11 mouse cellular contexts compared by ENCODE assay signal in genomic region chr12:51947498-51947945, GRCm38 (mm10). TPM values are rescaled to one million over a fixed set of nuclear protein-coding genes. Genes with fewer than 3 reads are reported as not detected.
A peak's percentile ranks its signal among the peaks of the same experiment; 100 is the strongest.
DNase-seq lines count a peak whose midpoint lies in the region; ATAC-seq and TF ChIP-seq lines count a peak whose summit lies in the region.
"Had no signal": no experiment of that assay in that cellular context is flagged by ENCODE, and none has a peak within 500 bp of the region (broad histone marks: within the 10 kb centered on the region; RNA-seq: fewer than 3 reads in every experiment).

No protein-coding gene starts in this region.

- DNase-seq in midbrain, embryonic 14.5 days, result peak; percentile 10
- peak; percentile 72 for DNase-seq in adrenal gland, adult 8-10 months
- DNase-seq in stomach, postnatal 0 days (ENCODE audit: low spot score), result peak; percentile 51
- no peak for DNase-seq in layer of hippocampus, adult 9-11 months
- DNase-seq: cerebellum, adult 9-11 months; thymus, adult 2 months had no signal

- H3K4me2 ChIP-seq in intestine, postnatal 0 days (replicated peaks; ENCODE audit: low read depth), result no peak overlapping the region
- H3K4me2 ChIP-seq in intestine, embryonic 16.5 days (ENCODE audit: low read depth, low read length), result no peak overlapping the region
- no peak overlapping the region for H3K4me2 ChIP-seq in midbrain, embryonic 14.5 days (ENCODE audit: low read length)
- H3K4me2 ChIP-seq in midbrain, embryonic 15.5 days, result no peak overlapping the region
- H3K4me2 ChIP-seq in stomach, postnatal 0 days (replicated peaks; ENCODE audit: low read depth), result no peak overlapping the region
- H3K4me2 ChIP-seq: hindbrain, embryonic 12.5 days had no signal

- no peak for ATAC-seq in intestine, postnatal 0 days
- no peak for ATAC-seq in intestine, embryonic 16.5 days
- ATAC-seq in midbrain, embryonic 14.5 days (ENCODE audit: low FRiP score, low TSS enrichment), result no peak
- no peak for ATAC-seq in midbrain, embryonic 15.5 days (replicated peaks)
- peak; percentile 95 for ATAC-seq in stomach, postnatal 0 days (ENCODE audit: low FRiP score, low TSS enrichment)

- H3K4me3 ChIP-seq in intestine, postnatal 0 days (ENCODE audit: low read depth, low read length), result no peak overlapping the region
- H3K4me3 ChIP-seq in intestine, embryonic 16.5 days (ENCODE audit: low read length), result no peak overlapping the region
- no peak overlapping the region for H3K4me3 ChIP-seq in midbrain, embryonic 14.5 days (replicated peaks; ENCODE audit: low read depth, low read length)
- no peak overlapping the region for H3K4me3 ChIP-seq in midbrain, embryonic 15.5 days
- no peak overlapping the region for H3K4me3 ChIP-seq in stomach, postnatal 0 days (ENCODE audit: low read depth, low read length)
- H3K4me3 ChIP-seq: hindbrain, embryonic 12.5 days; megakaryocyte, embryonic 14.5 days had no signal

- TF ChIP-seq CTCF in intestine, postnatal 0 days (IDR thresholded peaks at IDR 0.05; ENCODE audit: low read depth), result peak; percentile 51
- TF ChIP-seq CTCF in stomach, postnatal 0 days (IDR thresholded peaks at IDR 0.05; ENCODE audit: low read depth), result peak; percentile 59

- WGBS in intestine, postnatal 0 days, result 85% methylated on average over 10 of the region's 10 CpGs
- WGBS in intestine, embryonic 16.5 days, result 83% methylated on average over 10 of the region's 10 CpGs
- WGBS in midbrain, embryonic 14.5 days, result 86% methylated on average over 10 of the region's 10 CpGs
- WGBS in midbrain, embryonic 15.5 days, result 88% methylated on average over 10 of the region's 10 CpGs
- 81% methylated on average over 10 of the region's 10 CpGs for WGBS in stomach, postnatal 0 days

- H3K4me1 ChIP-seq in intestine, postnatal 0 days (replicated peaks; ENCODE audit: control insufficient read depth, insufficient read depth, low read length), result no peaks in the 10 kb centered on the region
- no peaks in the 10 kb centered on the region for H3K4me1 ChIP-seq in intestine, embryonic 16.5 days (ENCODE audit: control insufficient read depth, insufficient read depth, low read length)
- no peaks in the 10 kb centered on the region for H3K4me1 ChIP-seq in midbrain, embryonic 14.5 days (ENCODE audit: control insufficient read depth, insufficient read depth, low read length)
- H3K4me1 ChIP-seq in midbrain, embryonic 15.5 days, result no peaks in the 10 kb centered on the region
- no peaks in the 10 kb centered on the region for H3K4me1 ChIP-seq in stomach, postnatal 0 days (replicated peaks; ENCODE audit: control insufficient read depth, insufficient read depth)
- H3K4me1 ChIP-seq: hindbrain, embryonic 12.5 days had no signal

- no peak overlapping the region for H3K9ac ChIP-seq in intestine, postnatal 0 days (ENCODE audit: low read depth, low read length)
- no peak overlapping the region for H3K9ac ChIP-seq in intestine, embryonic 16.5 days (ENCODE audit: low read depth, low read length)
- H3K9ac ChIP-seq in midbrain, embryonic 14.5 days (replicated peaks; ENCODE audit: low read length), result no peak overlapping the region
- no peak overlapping the region for H3K9ac ChIP-seq in midbrain, embryonic 15.5 days
- H3K9ac ChIP-seq in stomach, postnatal 0 days (ENCODE audit: low read length), result no peak overlapping the region
- H3K9ac ChIP-seq: hindbrain, embryonic 12.5 days had no signal

- no peak for TF ChIP-seq EP300 in stomach, postnatal 0 days (optimal IDR thresholded peaks at IDR 0.05)

- H3K36me3 ChIP-seq in intestine, postnatal 0 days (ENCODE audit: control insufficient read depth, insufficient read depth), result peaks cover 76% of the 10 kb centered on the region
- H3K36me3 ChIP-seq in intestine, embryonic 16.5 days (ENCODE audit: control insufficient read depth, insufficient read depth, low read length), result peaks cover 24% of the 10 kb centered on the region; the same call in 1 of the 2 replicates
- H3K36me3 ChIP-seq in midbrain, embryonic 14.5 days (ENCODE audit: control insufficient read depth, insufficient read depth, low read length), result peaks cover 49% of the 10 kb centered on the region
- H3K36me3 ChIP-seq in midbrain, embryonic 15.5 days (replicated peaks), result peaks cover 28% of the 10 kb centered on the region
- peaks cover 19% of the 10 kb centered on the region for H3K36me3 ChIP-seq in stomach, postnatal 0 days (ENCODE audit: control insufficient read depth, insufficient read depth, low read length)

- no peak overlapping the region for H3K27ac ChIP-seq in intestine, postnatal 0 days (ENCODE audit: low read depth, low read length)
- H3K27ac ChIP-seq in intestine, embryonic 16.5 days (ENCODE audit: low read length), result no peak overlapping the region
- no peak overlapping the region for H3K27ac ChIP-seq in midbrain, embryonic 14.5 days (replicated peaks; ENCODE audit: low read depth, low read length)
- H3K27ac ChIP-seq in midbrain, embryonic 15.5 days, result no peak overlapping the region
- no peak overlapping the region for H3K27ac ChIP-seq in stomach, postnatal 0 days (replicated peaks)
- H3K27ac ChIP-seq: hindbrain, embryonic 12.5 days had no signal

- no peaks in the 10 kb centered on the region for H3K9me3 ChIP-seq in intestine, postnatal 0 days (ENCODE audit: control insufficient read depth)
- H3K9me3 ChIP-seq in intestine, embryonic 16.5 days (ENCODE audit: control insufficient read depth, low read length), result no peaks in the 10 kb centered on the region
- H3K9me3 ChIP-seq in midbrain, embryonic 14.5 days (ENCODE audit: control insufficient read depth, low read length), result no peaks in the 10 kb centered on the region
- no peaks in the 10 kb centered on the region for H3K9me3 ChIP-seq in midbrain, embryonic 15.5 days
- no peaks in the 10 kb centered on the region for H3K9me3 ChIP-seq in stomach, postnatal 0 days (ENCODE audit: control insufficient read depth, low read length)
- H3K9me3 ChIP-seq: hindbrain, embryonic 12.5 days; megakaryocyte, embryonic 14.5 days had no signal

- H3K27me3 ChIP-seq in intestine, postnatal 0 days (replicated peaks; ENCODE audit: control insufficient read depth, insufficient read depth, low read length), result no peaks in the 10 kb centered on the region
- no peaks in the 10 kb centered on the region for H3K27me3 ChIP-seq in intestine, embryonic 16.5 days (replicated peaks; ENCODE audit: control insufficient read depth, insufficient read depth, low read length)
- no peaks in the 10 kb centered on the region for H3K27me3 ChIP-seq in midbrain, embryonic 14.5 days (ENCODE audit: control insufficient read depth, insufficient read depth, low read length)
- no peaks in the 10 kb centered on the region for H3K27me3 ChIP-seq in midbrain, embryonic 15.5 days (replicated peaks)
- H3K27me3 ChIP-seq in stomach, postnatal 0 days (ENCODE audit: control insufficient read depth, insufficient read depth, low read length), result no peaks in the 10 kb centered on the region
- H3K27me3 ChIP-seq: hindbrain, embryonic 12.5 days; megakaryocyte, embryonic 14.5 days had no signal

RNA-seq across cellular contexts. Expression of gene Heatr5a, which starts 23.6 kb away (rescaled TPM):
- 4.4 and 5.5 TPM in 2 replicates for polyA plus RNA-seq in intestine, postnatal 0 days (2015; fragmentation: Nextera tagmentation; extraction: Ambion mirVana)
- 7.7 and 8.7 TPM in 2 replicates for polyA plus RNA-seq in intestine, embryonic 16.5 days (2015; fragmentation: Nextera tagmentation; extraction: Ambion mirVana)
- polyA plus RNA-seq in midbrain, embryonic 14.5 days (2014; fragmentation: Nextera tagmentation; extraction: Ambion mirVana), result 6.0 and 7.6 TPM in 2 replicates
- polyA plus RNA-seq in midbrain, embryonic 15.5 days (2015; fragmentation: Nextera tagmentation; extraction: Ambion mirVana), result 7.3 and 7.5 TPM in 2 replicates
- 10 to 100 TPM; 21.4 to 27.5 (median 26.0) TPM for total RNA-seq in adrenal gland, adult 8-10 months (2022)
- 4.1 and 4.5 TPM in 2 replicates for polyA plus RNA-seq in stomach, postnatal 0 days (2015; fragmentation: Nextera tagmentation; extraction: Ambion mirVana)

RNA-seq across cellular contexts. Expression of gene Dtd2, which starts 58.8 kb away (rescaled TPM):
- 28.5 and 31.8 TPM in 2 replicates for polyA plus RNA-seq in intestine, postnatal 0 days (2015; fragmentation: Nextera tagmentation; extraction: Ambion mirVana)
- 26.5 and 26.8 TPM in 2 replicates for polyA plus RNA-seq in intestine, embryonic 16.5 days (2015; fragmentation: Nextera tagmentation; extraction: Ambion mirVana)
- 21.2 and 21.4 TPM in 2 replicates for polyA plus RNA-seq in midbrain, embryonic 14.5 days (2014; fragmentation: Nextera tagmentation; extraction: Ambion mirVana)
- polyA plus RNA-seq in midbrain, embryonic 15.5 days (2015; fragmentation: Nextera tagmentation; extraction: Ambion mirVana), result 19.1 and 19.2 TPM in 2 replicates
- 10 to 100 TPM; 20.1 to 34.0 (median 22.3) TPM for total RNA-seq in adrenal gland, adult 8-10 months (2022)
- 22.5 and 23.1 TPM in 2 replicates for polyA plus RNA-seq in stomach, postnatal 0 days (2015; fragmentation: Nextera tagmentation; extraction: Ambion mirVana)
